Mouse (Mus musculus): ENCODE data around the gene Scrt2. TPM values are rescaled to one million over a fixed set of nuclear protein-coding genes. Genes with fewer than 3 reads are reported as not detected.
"Not testable (repeated sequence)": the region's sequence is repeated elsewhere in the genome, so short reads cannot be mapped to it uniquely, and the experiment has no call there.

The Scrt2 gene
- polyA plus RNA-seq, 1 experiment from 2014 or later: 2.4 TPM

GRCm38 (mm10) chr2:152062817-152063216 is 18.5 kb upstream of the Scrt2 start:
- WGBS: 89% methylated on average over 3 of the region's 3 CpGs
- not testable (repeated sequence) for H3K27ac ChIP-seq; H3K9me3 ChIP-seq; DNase-seq (ENCODE audit: extremely low spot score, low spot score); H3K4me3 ChIP-seq; H3K36me3 ChIP-seq (replicated peaks)
- Histone ChIP-seq H3K4me1 (peaks cover 10% of the 10 kb centered on the region), H3K27me3 (ENCODE audit: poor library complexity, severe bottlenecking) (peaks cover 31% of the 10 kb centered on the region)

DNA sequence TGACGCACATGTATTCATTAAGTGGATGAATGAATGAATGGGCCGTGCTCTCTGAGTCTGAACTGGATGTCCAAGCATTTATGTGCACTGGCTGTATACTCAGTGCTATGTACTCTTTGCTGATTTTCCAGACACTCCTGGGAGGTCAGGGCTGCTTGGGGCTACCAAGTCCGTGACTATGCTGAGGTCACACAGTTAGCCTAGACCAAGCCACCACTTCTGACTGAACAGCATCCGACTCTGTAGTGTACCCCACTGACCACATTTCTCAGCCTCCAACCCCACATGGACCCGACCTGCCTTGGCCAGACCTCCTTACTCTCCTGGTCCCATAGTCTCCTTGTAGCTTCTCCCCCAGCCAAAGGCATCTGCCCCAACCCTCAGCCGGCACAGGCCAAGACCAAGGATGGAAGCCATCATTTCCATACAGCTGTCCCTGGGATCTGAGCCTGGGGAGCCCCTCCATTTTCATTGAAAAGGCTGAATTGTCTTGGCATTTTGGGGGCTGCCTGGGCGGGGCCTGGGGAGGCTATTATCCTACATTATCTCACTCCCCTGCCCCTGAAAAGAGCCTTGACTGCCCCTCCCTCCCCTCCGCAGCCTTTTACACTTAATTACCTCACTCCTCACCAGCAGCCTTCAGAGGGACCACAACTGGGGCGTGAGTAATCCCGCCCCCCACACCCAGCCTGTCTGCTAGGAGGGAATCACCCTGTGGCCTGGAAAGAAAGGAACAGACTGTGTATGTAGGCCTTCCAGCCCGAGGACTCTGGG is 12.5 kb upstream of the Scrt2 start:
- Histone ChIP-seq H3K9me3 (no peaks in the 10 kb centered on the region), H3K4me3 (peak overlapping the region; percentile 29), H3K4me1 (peaks cover 28% of the 10 kb centered on the region), H3K36me3 (replicated peaks) (no peaks in the 10 kb centered on the region), H3K27ac (peak overlapping the region; percentile 89), H3K27me3 (ENCODE audit: poor library complexity, severe bottlenecking) (peaks cover 27% of the 10 kb centered on the region)
- WGBS: 25% methylated on average over 11 of the region's 11 CpGs
- DNase-seq (ENCODE audit: extremely low spot score, low spot score): peak; percentile 80

- 40% methylated on average over 9 of the region's 9 CpGs for WGBS
- Histone ChIP-seq H3K27me3 (ENCODE audit: poor library complexity, severe bottlenecking) (peaks cover 32% of the 10 kb centered on the region), H3K4me1 (peaks cover 28% of the 10 kb centered on the region), H3K27ac (peak overlapping the region; percentile 89), H3K9me3 (no peaks in the 10 kb centered on the region), H3K36me3 (replicated peaks) (no peaks in the 10 kb centered on the region), H3K4me3 (peak overlapping the region; percentile 29)
- no peak for DNase-seq (ENCODE audit: extremely low spot score, low spot score)
Measured at GRCm38 (mm10) chr2:152069434-152069786, 11.9 kb upstream of the Scrt2 start.

GRCm38 (mm10) chr2:152069941-152070340 is 11.4 kb upstream of the Scrt2 start:
- H3K4me1 ChIP-seq: peaks cover 28% of the 10 kb centered on the region
- no peaks in the 10 kb centered on the region for H3K36me3 ChIP-seq (replicated peaks)
- H3K4me3 ChIP-seq: peak overlapping the region; percentile 29; the same call in 1 of the 2 replicates
- no peaks in the 10 kb centered on the region for H3K9me3 ChIP-seq
- peaks cover 38% of the 10 kb centered on the region for H3K27me3 ChIP-seq (ENCODE audit: poor library complexity, severe bottlenecking)
- 83% methylated on average over 2 of the region's 2 CpGs for WGBS
- no peak for DNase-seq (ENCODE audit: extremely low spot score, low spot score)
- H3K27ac ChIP-seq: peak overlapping the region; percentile 89

DNA sequence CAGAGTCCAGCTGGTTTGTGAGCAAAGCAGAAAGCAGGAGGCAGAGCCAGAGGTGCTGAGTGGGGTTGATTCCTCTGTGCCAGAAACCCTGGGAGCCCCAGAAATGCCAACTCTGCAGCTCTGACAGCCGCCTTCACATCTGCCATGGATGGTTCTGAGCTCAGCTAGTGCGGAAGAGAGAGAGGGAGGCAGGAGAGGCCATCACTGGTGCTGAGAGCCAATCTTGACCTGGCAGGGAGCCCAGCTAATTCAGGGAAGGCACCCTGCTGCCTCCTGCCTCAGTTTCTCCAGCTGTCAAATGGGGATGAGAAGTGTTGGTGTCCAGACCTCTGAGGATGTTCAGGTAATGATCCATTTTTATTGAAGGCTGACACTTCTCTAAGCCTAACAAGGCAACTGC is 6.8 kb upstream of the Scrt2 start:
- no peaks in the 10 kb centered on the region for H3K36me3 ChIP-seq (replicated peaks)
- peaks cover 18% of the 10 kb centered on the region for H3K4me1 ChIP-seq
- H3K27me3 ChIP-seq (ENCODE audit: poor library complexity, severe bottlenecking): peaks cover 72% of the 10 kb centered on the region
- H3K9me3 ChIP-seq: no peaks in the 10 kb centered on the region
- 83% methylated on average over 2 of the region's 2 CpGs for WGBS
- no peak overlapping the region for H3K4me3 ChIP-seq
- no peak for DNase-seq (ENCODE audit: extremely low spot score, low spot score)
- H3K27ac ChIP-seq: no peak overlapping the region

DNA sequence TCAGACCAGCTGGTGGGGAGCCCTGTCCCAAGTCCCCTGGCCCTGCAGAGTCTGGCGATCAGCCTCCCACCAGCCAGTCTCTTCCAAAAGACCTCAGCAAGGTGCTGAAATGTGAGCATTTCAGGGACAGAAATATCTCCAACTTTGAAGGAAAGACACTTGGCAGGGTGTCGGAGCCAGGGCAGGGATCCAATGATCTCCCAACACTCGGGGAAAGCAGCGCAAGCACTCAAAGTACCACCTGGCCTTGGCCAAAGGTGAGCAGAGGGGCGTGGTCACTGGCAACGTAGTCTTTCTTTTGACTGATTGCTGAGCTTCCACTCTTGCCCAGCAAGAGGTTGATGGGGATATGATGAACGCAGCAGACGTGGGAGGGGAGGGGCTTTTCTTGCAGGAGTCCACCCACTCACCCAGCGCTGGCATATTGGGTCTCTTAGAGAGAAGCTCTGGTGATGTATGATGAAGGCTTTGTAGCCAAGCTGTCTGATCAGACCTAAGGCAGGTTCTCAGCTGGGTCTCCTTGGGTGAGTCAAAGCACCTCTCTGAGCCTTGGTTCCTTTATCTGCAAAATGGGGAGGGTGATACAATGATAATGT is 5.9 kb upstream of the Scrt2 start:
- H3K4me3 ChIP-seq: no peak overlapping the region
- no peak for DNase-seq (ENCODE audit: extremely low spot score, low spot score)
- 60% methylated on average over 9 of the region's 9 CpGs for WGBS
- peaks cover 12% of the 10 kb centered on the region for H3K4me1 ChIP-seq
- peaks cover 77% of the 10 kb centered on the region for H3K27me3 ChIP-seq (ENCODE audit: poor library complexity, severe bottlenecking)
- H3K36me3 ChIP-seq (replicated peaks): no peaks in the 10 kb centered on the region
- no peaks in the 10 kb centered on the region for H3K9me3 ChIP-seq
- H3K27ac ChIP-seq: no peak overlapping the region

DNA sequence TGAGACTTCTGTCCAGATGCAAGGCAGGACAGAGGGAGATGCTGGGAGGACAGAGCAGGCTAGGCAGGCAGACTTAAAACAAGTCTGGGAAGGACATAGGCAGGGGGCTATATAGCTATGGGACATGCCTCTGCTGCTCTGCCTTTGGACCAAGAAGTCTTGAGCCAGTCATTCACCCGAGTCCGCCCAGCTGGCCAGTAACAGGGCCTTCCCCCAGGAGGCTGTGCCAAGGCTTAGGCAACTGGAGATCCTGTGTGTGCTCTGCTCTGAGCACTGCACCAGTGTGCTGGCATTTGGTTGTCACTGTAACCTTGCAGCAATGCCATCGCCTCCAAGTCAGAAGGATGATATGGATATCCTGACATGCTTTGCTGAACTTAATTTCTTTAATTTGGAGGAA is 4.0 kb upstream of the Scrt2 start:
- no peaks in the 10 kb centered on the region for H3K9me3 ChIP-seq
- DNase-seq (ENCODE audit: extremely low spot score, low spot score): no peak
- WGBS: 66% methylated on average over 3 of the region's 3 CpGs
- peaks cover 29% of the 10 kb centered on the region for H3K4me1 ChIP-seq
- H3K4me3 ChIP-seq: no peak overlapping the region
- peaks cover 93% of the 10 kb centered on the region for H3K27me3 ChIP-seq (ENCODE audit: poor library complexity, severe bottlenecking)
- no peaks in the 10 kb centered on the region for H3K36me3 ChIP-seq (replicated peaks)
- no peak overlapping the region for H3K27ac ChIP-seq

DNA sequence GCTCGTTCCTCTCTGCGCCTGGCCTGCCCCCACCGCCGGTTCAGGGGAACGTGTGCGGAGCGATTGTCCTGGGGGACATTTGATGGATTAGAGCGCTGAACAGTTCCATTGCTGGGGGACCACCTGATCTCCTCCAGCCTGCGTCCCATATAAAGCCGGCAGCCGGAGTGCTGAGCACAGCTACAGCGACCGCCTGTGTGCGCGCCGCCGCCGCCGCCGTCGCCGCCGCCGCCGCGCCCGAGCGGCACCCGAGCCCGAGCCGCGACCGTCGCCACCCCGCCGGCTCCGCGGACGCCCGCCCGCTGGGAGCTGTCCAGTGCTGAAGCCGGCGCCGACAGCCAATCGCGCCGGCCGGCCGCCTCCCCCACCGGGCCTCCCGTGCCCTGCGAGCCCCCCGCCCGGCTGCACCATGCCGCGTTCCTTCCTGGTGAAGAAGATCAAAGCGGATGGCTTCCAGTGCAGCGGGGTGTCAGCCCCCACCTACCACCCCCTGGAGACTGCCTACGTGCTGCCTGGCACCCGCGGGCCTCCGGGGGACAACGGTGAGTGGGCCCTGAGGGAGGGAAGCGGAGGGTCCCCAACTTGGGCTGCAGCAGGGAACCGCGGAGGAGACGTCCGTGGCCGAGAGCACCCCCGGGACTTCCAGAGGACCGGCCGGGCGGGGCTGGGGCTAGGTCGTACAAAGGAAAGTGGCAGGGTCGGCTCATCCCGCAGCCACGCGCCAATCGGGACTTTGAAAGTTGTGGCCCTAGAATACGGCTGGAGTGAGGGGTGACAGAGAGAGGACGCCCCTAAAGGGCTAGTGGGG is 516 bp downstream of the Scrt2 start:
- Histone ChIP-seq H3K36me3 (replicated peaks) (no peaks in the 10 kb centered on the region), H3K27ac (peak overlapping the region; percentile 86), H3K27me3 (ENCODE audit: poor library complexity, severe bottlenecking) (peaks cover 93% of the 10 kb centered on the region), H3K9me3 (no peaks in the 10 kb centered on the region), H3K4me3 (peak overlapping the region; percentile 60), H3K4me1 (peaks cover 50% of the 10 kb centered on the region)
- WGBS: under 1% methylated on average over 81 of the region's 81 CpGs
- DNase-seq (ENCODE audit: extremely low spot score, low spot score): peak; percentile 67

DNA sequence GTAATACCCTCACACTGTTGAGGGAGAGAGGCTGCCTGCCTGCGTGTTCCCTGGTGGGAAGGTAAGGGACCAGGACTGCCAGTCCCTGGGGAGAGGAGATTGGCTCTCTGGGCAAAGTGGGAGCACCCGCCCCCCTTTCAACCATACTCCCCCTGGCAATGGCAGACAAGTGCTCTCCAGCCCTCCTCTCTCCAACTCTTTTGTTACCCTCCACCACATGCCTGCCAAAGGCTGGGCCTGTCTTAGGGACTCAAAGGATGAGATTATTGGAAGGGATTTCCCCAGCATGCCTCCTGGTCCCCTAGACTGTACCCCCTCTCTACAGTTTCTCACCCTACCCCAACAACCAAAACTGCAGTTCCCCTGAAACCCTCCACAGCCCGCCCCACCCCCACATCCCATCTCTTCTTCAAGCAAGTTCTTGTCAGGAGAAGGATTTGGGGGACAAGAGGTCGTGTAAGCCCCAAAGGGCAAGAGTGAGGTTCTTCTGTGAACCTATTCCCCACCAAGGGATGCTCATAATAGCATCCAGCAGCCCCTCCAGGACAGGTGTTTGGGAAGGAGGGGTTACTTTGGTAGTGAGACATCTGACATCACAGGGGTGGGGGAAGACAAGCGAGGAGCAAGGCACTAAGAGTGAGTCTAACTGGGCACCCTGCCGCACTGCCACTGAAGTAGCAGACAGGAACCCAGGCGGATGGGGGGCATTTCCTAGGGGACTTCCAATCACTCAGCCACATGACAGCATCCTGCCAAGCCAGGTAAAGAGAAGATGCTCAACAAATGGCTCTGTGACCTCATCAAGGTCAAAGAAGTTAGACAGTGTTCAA is 1.3 kb downstream of the Scrt2 start:
- peak overlapping the region; percentile 86 for H3K27ac ChIP-seq
- WGBS: 19% methylated on average over 7 of the region's 7 CpGs
- DNase-seq (ENCODE audit: extremely low spot score, low spot score): no peak

DNA sequence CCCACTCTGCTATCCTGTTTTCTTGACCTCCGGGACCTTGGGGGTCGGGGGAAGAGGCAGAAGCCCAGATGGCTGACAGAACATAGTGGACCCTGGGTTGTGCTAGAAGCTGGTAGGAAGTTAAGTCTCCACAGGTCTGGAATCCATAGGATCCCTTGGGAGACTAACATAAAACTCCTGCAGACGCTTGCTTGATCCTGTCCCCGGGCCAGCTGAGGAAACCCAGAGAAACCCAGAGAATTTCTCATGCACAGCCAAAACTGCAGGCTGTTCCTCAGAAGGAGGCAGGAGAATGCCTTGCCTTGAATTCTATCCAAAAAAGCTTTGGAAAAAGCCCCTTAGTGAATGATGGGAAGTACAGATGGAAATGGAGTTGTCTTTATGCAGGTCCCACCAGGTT is 2.1 kb downstream of the Scrt2 start:
- H3K4me3 ChIP-seq: peak overlapping the region; percentile 60
- H3K9me3 ChIP-seq: no peaks in the 10 kb centered on the region
- H3K4me1 ChIP-seq: peaks cover 55% of the 10 kb centered on the region
- no peaks in the 10 kb centered on the region for H3K36me3 ChIP-seq (replicated peaks)
- 79% methylated on average over 4 of the region's 4 CpGs for WGBS
- H3K27ac ChIP-seq: no peak overlapping the region
- H3K27me3 ChIP-seq (ENCODE audit: poor library complexity, severe bottlenecking): peaks cover 91% of the 10 kb centered on the region
- no peak for DNase-seq (ENCODE audit: extremely low spot score, low spot score)

More for the DNA sequence above, 1.3 kb downstream of the Scrt2 start:
- Histone ChIP-seq H3K27me3 (ENCODE audit: poor library complexity, severe bottlenecking) (peaks cover 91% of the 10 kb centered on the region), H3K36me3 (replicated peaks) (no peaks in the 10 kb centered on the region), H3K9me3 (no peaks in the 10 kb centered on the region), H3K4me1 (peaks cover 54% of the 10 kb centered on the region), H3K4me3 (peak overlapping the region; percentile 60)

- no peaks in the 10 kb centered on the region for H3K36me3 ChIP-seq (replicated peaks)
- peaks cover 55% of the 10 kb centered on the region for H3K4me1 ChIP-seq
- 71% methylated on average over 6 of the region's 6 CpGs for WGBS
- peaks cover 88% of the 10 kb centered on the region for H3K27me3 ChIP-seq (ENCODE audit: poor library complexity, severe bottlenecking)
- 0 out of 2 replicates have a peak overlapping the region, but pooled peaks have one; percentile 5 for H3K27ac ChIP-seq
- no peaks in the 10 kb centered on the region for H3K9me3 ChIP-seq
- DNase-seq (ENCODE audit: extremely low spot score, low spot score): no peak
- H3K4me3 ChIP-seq: peak overlapping the region; percentile 60; the same call in 1 of the 2 replicates
Measured at GRCm38 (mm10) chr2:152084298-152084697, 3.0 kb downstream of the Scrt2 start.

- WGBS: 82% methylated on average over 6 of the region's 6 CpGs
- H3K9me3 ChIP-seq: no peaks in the 10 kb centered on the region
- peak overlapping the region; percentile 60; the same call in 1 of the 2 replicates for H3K4me3 ChIP-seq
- H3K4me1 ChIP-seq: peaks cover 53% of the 10 kb centered on the region
- no peaks in the 10 kb centered on the region for H3K36me3 ChIP-seq (replicated peaks)
- no peak for DNase-seq (ENCODE audit: extremely low spot score, low spot score)
- H3K27me3 ChIP-seq (ENCODE audit: poor library complexity, severe bottlenecking): peaks cover 88% of the 10 kb centered on the region
- no peak overlapping the region for H3K27ac ChIP-seq
Measured at GRCm38 (mm10) chr2:152085414-152085813, 4.1 kb downstream of the Scrt2 start.

All from forebrain, embryonic 10.5 days (tissue).